Mouse (Mus musculus) megakaryocyte, embryonic 14.5 days (primary cell): ENCODE data around the gene Arfip1.

ENCODE experiments used
- FLI1 ChIP-seq: IDR thresholded peaks from 2 replicates; pipeline ENCODE4 v1.6.1; 2012; ENCODE audit warnings: low read length, inconsistent platforms, mixed read lengths
- GATA1 ChIP-seq: IDR thresholded peaks from 3 replicates; pipeline ENCODE4 v1.6.1; 2012; ENCODE audit warnings: mixed read lengths, low read length, inconsistent platforms, borderline replicate concordance

GRCm38 (mm10) chr3:84610183-84610710 lies 27.8 kb upstream of the Arfip1 start:
- no peak for TF ChIP-seq GATA1
- no peak for TF ChIP-seq FLI1
